Mouse (Mus musculus): ENCODE measurements around the gene Nbeal2. TPM values are rescaled to one million over a fixed set of nuclear protein-coding genes. Genes with fewer than 3 reads are reported as not detected.

The Nbeal2 gene
- total and polyA plus RNA-seq, 2 experiments from 2014 or later: 2.0 to 17.6 TPM

GRCm38 (mm10) chr9:110635225-110635624 lies 18.7 kb downstream of the Nbeal2 start:
- 10% methylated on average over 19 of the region's 19 CpGs for WGBS
- no peak overlapping the region for H3K27ac ChIP-seq (ENCODE audit: low read depth, low read length)
- H3K27me3 ChIP-seq (ENCODE audit: insufficient read depth, low read length): no peaks in the 10 kb centered on the region
- H3K36me3 ChIP-seq (ENCODE audit: insufficient read depth): no peaks in the 10 kb centered on the region; the same call in 1 of the 2 replicates
- H3K4me2 ChIP-seq (ENCODE audit: low read depth): no peak overlapping the region
- DNase-seq: peak; percentile 86
- peak; percentile 96 for TF ChIP-seq CTCF (IDR thresholded peaks at IDR 0.05; ENCODE audit: low read depth)
- ATAC-seq: peak; percentile 66
- no peak overlapping the region for H3K9ac ChIP-seq
- H3K4me1 ChIP-seq (ENCODE audit: insufficient read depth): no peaks in the 10 kb centered on the region
- H3K4me3 ChIP-seq (ENCODE audit: low read depth, low read length): no peak overlapping the region
- H3K9me3 ChIP-seq (ENCODE audit: low read length): no peaks in the 10 kb centered on the region

DNA sequence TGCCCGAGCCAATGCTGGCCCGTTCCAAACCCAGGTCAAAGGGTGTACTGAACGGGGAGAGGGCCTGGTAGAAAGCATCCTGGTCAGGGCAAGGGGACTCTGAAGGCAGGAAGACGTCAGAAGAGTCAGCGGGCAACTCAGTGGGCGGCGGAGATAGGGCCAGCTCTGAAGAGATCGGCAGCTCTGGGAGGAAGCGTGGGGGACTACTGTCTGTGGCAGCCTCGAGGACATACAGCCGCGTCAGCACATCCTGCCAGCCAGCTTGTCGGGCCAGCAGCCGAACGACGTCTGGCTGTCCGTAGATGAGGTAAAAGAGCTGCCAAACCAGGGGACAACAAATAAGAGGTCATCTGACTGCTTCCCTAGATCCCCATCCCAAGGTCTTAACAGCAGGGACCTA lies 20.1 kb downstream of the Nbeal2 start:
- Histone ChIP-seq H3K4me3 (ENCODE audit: low read depth, low read length) (no peak overlapping the region), H3K36me3 (ENCODE audit: insufficient read depth) (no peaks in the 10 kb centered on the region; the same call in 1 of the 2 replicates), H3K9ac (no peak overlapping the region), H3K4me2 (ENCODE audit: low read depth) (no peak overlapping the region), H3K27me3 (ENCODE audit: insufficient read depth, low read length) (no peaks in the 10 kb centered on the region), H3K9me3 (ENCODE audit: low read length) (no peaks in the 10 kb centered on the region), H3K4me1 (ENCODE audit: insufficient read depth) (no peaks in the 10 kb centered on the region), H3K27ac (ENCODE audit: low read depth, low read length) (no peak overlapping the region)
- DNase-seq (no peak), ATAC-seq (no peak)
- WGBS: 86% methylated on average over 17 of the region's 17 CpGs
- no peak for TF ChIP-seq CTCF (IDR thresholded peaks at IDR 0.05; ENCODE audit: low read depth)

- Histone ChIP-seq H3K9ac (no peak overlapping the region), H3K4me1 (ENCODE audit: insufficient read depth) (no peaks in the 10 kb centered on the region), H3K27me3 (ENCODE audit: insufficient read depth, low read length) (no peaks in the 10 kb centered on the region), H3K9me3 (ENCODE audit: low read length) (no peaks in the 10 kb centered on the region), H3K27ac (ENCODE audit: low read depth, low read length) (no peak overlapping the region), H3K4me2 (ENCODE audit: low read depth) (no peak overlapping the region), H3K36me3 (ENCODE audit: insufficient read depth) (peaks cover 4% of the 10 kb centered on the region), H3K4me3 (ENCODE audit: low read depth, low read length) (no peak overlapping the region)
- DNase-seq (no peak), ATAC-seq (no peak)
- 88% methylated on average over 15 of the region's 15 CpGs for WGBS
- TF ChIP-seq CTCF (IDR thresholded peaks at IDR 0.05; ENCODE audit: low read depth): no peak
These were observed 21.3 kb downstream of the Nbeal2 start for GRCm38 (mm10) chr9:110632671-110633070.

DNA sequence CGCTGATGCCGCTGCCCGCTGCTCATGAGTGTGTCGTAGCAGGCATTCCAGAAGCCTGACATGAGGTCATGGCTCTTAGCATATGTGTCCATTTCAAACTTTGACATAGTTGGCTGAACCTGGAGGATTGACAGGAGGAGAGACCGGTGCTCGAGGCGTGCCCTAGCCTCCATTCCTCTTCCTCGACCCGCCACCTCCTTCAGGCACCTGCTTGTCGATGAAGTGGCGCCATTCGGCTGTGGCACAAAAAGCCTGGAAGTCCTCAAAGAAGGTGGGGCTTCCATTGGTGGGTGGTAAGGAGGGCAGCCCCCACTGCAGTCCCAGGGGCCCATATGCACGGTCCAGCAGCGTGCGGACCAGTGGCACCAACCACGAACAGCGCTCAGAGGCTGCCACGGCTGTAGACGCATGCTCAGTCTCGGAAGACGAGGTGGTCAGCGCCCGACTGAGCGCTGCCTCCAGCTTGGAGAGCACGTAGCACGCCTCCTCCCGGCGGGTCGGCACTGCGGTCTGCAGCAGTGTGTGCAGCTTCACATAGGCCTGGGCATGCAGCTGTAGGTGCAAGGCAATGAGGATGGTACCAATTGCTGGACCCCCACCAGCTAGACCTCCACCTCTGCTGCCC lies 22.2 kb downstream of the Nbeal2 start:
- peak; percentile 45 for TF ChIP-seq CTCF (IDR thresholded peaks at IDR 0.05; ENCODE audit: low read depth)
- peak; percentile 26 for ATAC-seq
- peaks cover 4% of the 10 kb centered on the region for H3K36me3 ChIP-seq (ENCODE audit: insufficient read depth)
- no peaks in the 10 kb centered on the region for H3K9me3 ChIP-seq (ENCODE audit: low read length)
- no peaks in the 10 kb centered on the region for H3K4me1 ChIP-seq (ENCODE audit: insufficient read depth)
- peak overlapping the region; percentile 31; the same call in 1 of the 2 replicates for H3K9ac ChIP-seq
- peak overlapping the region; percentile 24 for H3K4me3 ChIP-seq (ENCODE audit: low read depth, low read length)
- WGBS: 27% methylated on average over 30 of the region's 30 CpGs
- H3K4me2 ChIP-seq (ENCODE audit: low read depth): peak overlapping the region; percentile 45
- no peaks in the 10 kb centered on the region for H3K27me3 ChIP-seq (ENCODE audit: insufficient read depth, low read length)
- H3K27ac ChIP-seq (ENCODE audit: low read depth, low read length): no peak overlapping the region
- DNase-seq: peak; percentile 33

- H3K36me3 ChIP-seq (ENCODE audit: insufficient read depth): peaks cover 4% of the 10 kb centered on the region
- ATAC-seq (peak; percentile 66), DNase-seq (peak; percentile 74)
- H3K4me2 ChIP-seq (ENCODE audit: low read depth): peak overlapping the region; percentile 45
- H3K27me3 ChIP-seq (ENCODE audit: insufficient read depth, low read length): no peaks in the 10 kb centered on the region
- H3K4me1 ChIP-seq (ENCODE audit: insufficient read depth): no peaks in the 10 kb centered on the region
- 0 out of 2 replicates have a peak overlapping the region, but pooled peaks have one; percentile 31 for H3K9ac ChIP-seq
- TF ChIP-seq CTCF (IDR thresholded peaks at IDR 0.05; ENCODE audit: low read depth): peak; percentile 78
- H3K27ac ChIP-seq (ENCODE audit: low read depth, low read length): no peak overlapping the region
- WGBS: 16% methylated on average over 10 of the region's 10 CpGs
- no peaks in the 10 kb centered on the region for H3K9me3 ChIP-seq (ENCODE audit: low read length)
- H3K4me3 ChIP-seq (ENCODE audit: low read depth, low read length): peak overlapping the region; percentile 24
These were observed 22.8 kb downstream of the Nbeal2 start for GRCm38 (mm10) chr9:110631191-110631590.

DNA sequence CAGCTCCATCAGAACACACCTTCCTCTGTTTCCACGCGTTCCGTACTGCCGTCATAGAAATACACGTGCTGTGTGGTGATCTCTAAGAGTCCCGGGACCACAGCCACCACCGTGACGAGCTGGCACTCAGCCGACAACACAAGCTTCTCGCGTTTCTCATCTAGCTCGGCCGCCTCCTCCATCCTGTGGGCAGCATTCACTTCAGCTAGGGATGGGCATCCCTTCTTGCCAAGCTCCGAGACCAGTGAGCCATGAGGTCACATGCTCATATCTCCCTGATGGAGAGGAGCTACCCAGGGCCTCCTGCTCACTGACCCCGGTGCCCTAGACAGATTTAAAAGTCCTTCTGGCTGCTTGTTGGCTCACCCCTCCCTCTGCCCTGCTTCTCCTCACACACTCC lies 23.8 kb downstream of the Nbeal2 start:
- ATAC-seq (no peak), DNase-seq (no peak)
- Histone ChIP-seq H3K4me2 (ENCODE audit: low read depth) (no peak overlapping the region), H3K4me1 (ENCODE audit: insufficient read depth) (peaks cover 2% of the 10 kb centered on the region; the same call in 1 of the 2 replicates), H3K36me3 (ENCODE audit: insufficient read depth) (peaks cover 4% of the 10 kb centered on the region), H3K9me3 (ENCODE audit: low read length) (no peaks in the 10 kb centered on the region), H3K4me3 (ENCODE audit: low read depth, low read length) (no peak overlapping the region), H3K27me3 (ENCODE audit: insufficient read depth, low read length) (no peaks in the 10 kb centered on the region), H3K27ac (ENCODE audit: low read depth, low read length) (no peak overlapping the region), H3K9ac (no peak overlapping the region)
- no peak for TF ChIP-seq CTCF (IDR thresholded peaks at IDR 0.05; ENCODE audit: low read depth)
- WGBS: 82% methylated on average over 15 of the region's 15 CpGs

- no peak for TF ChIP-seq CTCF (IDR thresholded peaks at IDR 0.05; ENCODE audit: low read depth)
- Histone ChIP-seq H3K9me3 (ENCODE audit: low read length) (no peaks in the 10 kb centered on the region), H3K27ac (ENCODE audit: low read depth, low read length) (peak overlapping the region; percentile 77), H3K4me2 (ENCODE audit: low read depth) (peak overlapping the region; percentile 96), H3K36me3 (ENCODE audit: insufficient read depth) (peaks cover 19% of the 10 kb centered on the region), H3K27me3 (ENCODE audit: insufficient read depth, low read length) (no peaks in the 10 kb centered on the region), H3K9ac (peak overlapping the region; percentile 66), H3K4me1 (ENCODE audit: insufficient read depth) (peaks cover 4% of the 10 kb centered on the region), H3K4me3 (ENCODE audit: low read depth, low read length) (peak overlapping the region; percentile 48)
- ATAC-seq (peak; percentile 7; the same call in 1 of the 2 replicates), DNase-seq (peak; percentile 32)
- WGBS: 65% methylated on average over 11 of the region's 11 CpGs
These were observed 28.5 kb downstream of the Nbeal2 start for GRCm38 (mm10) chr9:110625350-110625908.

Data from forebrain, postnatal 0 days (tissue).